Mouse (Mus musculus) lung, adult 2 months (tissue): ENCODE measurements around the gene Pgap2.

Source experiments
- CTCF ChIP-seq: fragments of 200-500 bp; IDR thresholded peaks from 2 replicates; pipeline ENCODE4 v1.5.1; 2011; ENCODE audit warnings: mild to moderate bottlenecking, low read length, control low read depth; ENCODE audit not compliant: insufficient read depth
- POLR2A ChIP-seq: fragments of 200-500 bp; IDR thresholded peaks from 2 replicates; pipeline ENCODE4 v1.6.1; 2011; ENCODE audit warnings: low read depth, mild to moderate bottlenecking, control low read depth, low read length, borderline replicate concordance; ENCODE audit errors: extremely low read depth

DNA sequence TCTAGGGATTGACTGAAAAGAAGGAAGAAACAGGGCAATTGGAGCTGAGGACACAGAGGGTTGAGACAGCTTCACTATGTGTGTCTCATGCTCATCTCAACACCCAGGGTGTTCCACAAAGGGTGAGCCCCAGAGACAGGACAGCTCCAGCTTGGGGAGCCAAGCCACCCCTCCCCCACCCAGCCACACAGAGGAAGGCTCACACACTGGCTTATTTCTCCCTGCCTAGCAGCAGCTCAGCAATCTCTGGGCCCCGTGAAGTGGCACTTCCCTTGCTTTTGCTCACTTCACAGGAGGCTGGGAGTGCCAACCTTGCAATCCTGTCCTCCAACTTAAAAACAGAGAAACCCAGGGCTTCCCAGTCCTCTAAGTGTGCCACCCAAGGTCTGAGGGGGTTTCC is 35.8 kb downstream of the Pgap2 start:
- TF ChIP-seq CTCF (no peak), POLR2A (no peak)
